Mouse (Mus musculus): ENCODE results near the gene Gm4312.
"Not testable (repeated sequence)": the region's sequence is repeated elsewhere in the genome, so short reads cannot be mapped to it uniquely, and the experiment has no call there.

DNA sequence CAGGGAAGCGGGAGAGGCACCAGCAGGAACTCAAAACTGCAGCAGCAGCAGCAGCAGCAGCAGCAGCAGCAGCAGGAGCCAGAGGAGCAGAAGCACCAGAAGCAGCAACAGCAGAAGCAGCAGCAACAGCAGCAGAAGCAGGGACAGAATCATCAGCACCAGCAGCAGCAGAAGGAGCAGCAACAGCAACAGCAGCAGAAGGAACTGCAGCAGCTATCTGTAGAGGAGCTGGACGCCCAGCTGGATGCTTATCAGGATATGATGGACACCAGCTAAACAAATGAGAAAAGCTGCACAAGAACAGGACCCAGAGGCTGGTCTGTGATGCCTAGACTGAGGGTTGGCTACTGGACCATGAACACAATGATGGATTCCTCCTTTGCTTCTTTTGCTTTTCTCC lies 25.5 kb downstream of the Gm4312 start:
- not testable (repeated sequence) for TF ChIP-seq CTCF (IDR thresholded peaks at IDR 0.05; ENCODE audit: low read depth, low read length); POLR2A (IDR thresholded peaks at IDR 0.05; ENCODE audit: borderline replicate concordance, low read depth, low read length)
